Mouse (Mus musculus) C2C12 (cell line): Measurements from ENCODE around the gene Hes2.

ENCODE experiments used
- CEBPB ChIP-seq: IDR thresholded peaks from one replicate; pipeline ENCODE4 v1.6.1; 2011; ENCODE audit warnings: low read depth, mild to moderate bottlenecking, control low read depth, moderate library complexity
- CTCF ChIP-seq: IDR thresholded peaks from one replicate; pipeline ENCODE4 v1.5.1; 2011; ENCODE audit not compliant: control insufficient read depth, insufficient read depth, insufficient read length
- FOSL1 ChIP-seq: IDR thresholded peaks from one replicate; pipeline ENCODE4 v1.8.0; 2011; ENCODE audit warnings: mild to moderate bottlenecking, low read length; ENCODE audit not compliant: poor library complexity, insufficient read depth, severe bottlenecking
- MAX ChIP-seq: IDR thresholded peaks from one replicate; pipeline ENCODE4 v1.6.1; 2011; ENCODE audit warnings: mild to moderate bottlenecking, control low read depth
- MYOD1 ChIP-seq: IDR thresholded peaks from one replicate; pipeline ENCODE4 v1.6.1; 2011; ENCODE audit warnings: low read depth; ENCODE audit not compliant: control insufficient read depth, insufficient read length
- MYOG ChIP-seq: IDR thresholded peaks from one replicate; pipeline ENCODE4 v1.6.1; 2011; ENCODE audit not compliant: control insufficient read depth, insufficient read length; ENCODE audit errors: extremely low read depth
- USF1 ChIP-seq: IDR thresholded peaks from one replicate; pipeline ENCODE4 v1.6.1; 2011; ENCODE audit warnings: low read depth, mild to moderate bottlenecking, control low read depth, moderate library complexity

- no peak for TF ChIP-seq CTCF
- no peak for TF ChIP-seq USF1
- no peak for TF ChIP-seq CEBPB
- TF ChIP-seq MAX, result no peak
- TF ChIP-seq MYOD1, result no peak
- no peak for TF ChIP-seq MYOG
- no peak for TF ChIP-seq FOSL1
These were observed 19.7 kb downstream of the Hes2 start for GRCm38 (mm10) chr4:152178344-152178864.
